Comparison of ENCODE assay signal across 8 mouse cellular contexts in genomic region chr2:30595796-30596195, GRCm38 (mm10). TPM values are rescaled to one million over a fixed set of nuclear protein-coding genes. Genes with fewer than 3 reads are reported as not detected.
A peak's percentile ranks its signal among the peaks of the same experiment; 100 is the strongest.
DNase-seq lines count a peak whose midpoint lies in the region; ATAC-seq and TF ChIP-seq lines count a peak whose summit lies in the region.

No protein-coding gene starts in this region.

- peak overlapping the region; percentile 47; the same call in 1 of the 2 replicates for H3K4me3 ChIP-seq in kidney, postnatal 0 days (replicated peaks; ENCODE audit: low read depth, low read length)
- peak overlapping the region; percentile 77; the same call in 1 of the 2 replicates for H3K4me3 ChIP-seq in brown adipose tissue, adult 24 weeks (ENCODE audit: insufficient read depth, low read depth, low read length)
- peak overlapping the region; percentile 69; the same call in 1 of the 2 replicates for H3K4me3 ChIP-seq in heart, postnatal 0 days (ENCODE audit: low read depth, low read length)
- H3K4me3 ChIP-seq in midbrain, embryonic 14.5 days (replicated peaks; ENCODE audit: low read depth, low read length), result no peak overlapping the region

- H3K36me3 ChIP-seq in kidney, postnatal 0 days (ENCODE audit: insufficient read depth, low read length), result no peaks in the 10 kb centered on the region
- H3K36me3 ChIP-seq in heart, postnatal 0 days (replicated peaks; ENCODE audit: control insufficient read depth, insufficient read depth, low read length), result no peaks in the 10 kb centered on the region
- H3K36me3 ChIP-seq in midbrain, embryonic 14.5 days (ENCODE audit: control insufficient read depth, insufficient read depth, low read length), result no peaks in the 10 kb centered on the region

- peak overlapping the region; percentile 67 for H3K4me2 ChIP-seq in kidney, postnatal 0 days (ENCODE audit: low read length)
- H3K4me2 ChIP-seq in heart, postnatal 0 days (ENCODE audit: low read depth, low read length), result peak overlapping the region; percentile 77
- H3K4me2 ChIP-seq in midbrain, embryonic 14.5 days (ENCODE audit: low read length), result peak overlapping the region; percentile 62

- no peak for TF ChIP-seq EP300 in heart, postnatal 0 days (IDR thresholded peaks at IDR 0.05; ENCODE audit: low read depth)

- no peaks in the 10 kb centered on the region for H3K27me3 ChIP-seq in kidney, postnatal 0 days (ENCODE audit: insufficient read depth, low read length)
- no peaks in the 10 kb centered on the region for H3K27me3 ChIP-seq in heart, postnatal 0 days (ENCODE audit: control insufficient read depth, insufficient read depth, low read length)
- H3K27me3 ChIP-seq in midbrain, embryonic 14.5 days (ENCODE audit: control insufficient read depth, insufficient read depth, low read length), result no peaks in the 10 kb centered on the region

- H3K4me1 ChIP-seq in kidney, postnatal 0 days (replicated peaks; ENCODE audit: insufficient read depth, low read length), result peaks cover 26% of the 10 kb centered on the region
- H3K4me1 ChIP-seq in brown adipose tissue, adult 24 weeks (ENCODE audit: control insufficient read depth, insufficient read depth, insufficient read length, low read length), result peaks cover 7% of the 10 kb centered on the region
- peaks cover 17% of the 10 kb centered on the region for H3K4me1 ChIP-seq in heart, postnatal 0 days (ENCODE audit: control insufficient read depth, insufficient read depth)
- peaks cover 24% of the 10 kb centered on the region for H3K4me1 ChIP-seq in midbrain, embryonic 14.5 days (ENCODE audit: control insufficient read depth, insufficient read depth, low read length)

- no peak for DNase-seq in kidney, postnatal 0 days (ENCODE audit: low spot score)
- no peak for DNase-seq in kidney, postnatal 14 days
- no peak for DNase-seq in heart, postnatal 0 days (ENCODE audit: low spot score)
- no peak for DNase-seq in midbrain, embryonic 14.5 days
- DNase-seq in frontal cortex, postnatal 10 days (ENCODE audit: low spot score in 2 of 2), result no peak
- no peak for DNase-seq in spleen, adult 18-20 months
- no peak for DNase-seq in ovary, adult 18-20 months (ENCODE audit: low spot score)

- H3K9me3 ChIP-seq in kidney, postnatal 0 days (replicated peaks; ENCODE audit: low read length), result no peaks in the 10 kb centered on the region
- H3K9me3 ChIP-seq in heart, postnatal 0 days (replicated peaks; ENCODE audit: control insufficient read depth, low read length), result no peaks in the 10 kb centered on the region
- no peaks in the 10 kb centered on the region for H3K9me3 ChIP-seq in midbrain, embryonic 14.5 days (ENCODE audit: control insufficient read depth, low read length)

- WGBS in kidney, postnatal 0 days, result 79% methylated on average over 4 of the region's 4 CpGs
- 89% methylated on average over 4 of the region's 4 CpGs for WGBS in heart, postnatal 0 days
- WGBS in midbrain, embryonic 14.5 days, result 90% methylated on average over 4 of the region's 4 CpGs

- no peak overlapping the region for H3K9ac ChIP-seq in kidney, postnatal 0 days (ENCODE audit: low read depth, low read length)
- peak overlapping the region; percentile 81 for H3K9ac ChIP-seq in heart, postnatal 0 days (replicated peaks; ENCODE audit: low read depth, low read length)
- no peak overlapping the region for H3K9ac ChIP-seq in midbrain, embryonic 14.5 days (replicated peaks; ENCODE audit: low read length)

- ATAC-seq in kidney, postnatal 0 days (replicated peaks; ENCODE audit: low FRiP score, low read depth), result no peak
- no peak for ATAC-seq in heart, postnatal 0 days (ENCODE audit: insufficient read depth, low read depth)
- no peak for ATAC-seq in midbrain, embryonic 14.5 days (ENCODE audit: low FRiP score, low TSS enrichment)

- TF ChIP-seq CTCF in kidney, postnatal 0 days (IDR thresholded peaks at IDR 0.05; ENCODE audit: low read depth), result no peak
- no peak for TF ChIP-seq CTCF in heart, postnatal 0 days (IDR thresholded peaks at IDR 0.05; ENCODE audit: low read depth)

- H3K27ac ChIP-seq in kidney, postnatal 0 days, result peak overlapping the region; percentile 95; the same call in 1 of the 2 replicates
- H3K27ac ChIP-seq in brown adipose tissue, adult 24 weeks (replicated peaks; ENCODE audit: low read depth, low read length), result peak overlapping the region; percentile 50; the same call in 1 of the 2 replicates
- H3K27ac ChIP-seq in heart, postnatal 0 days (ENCODE audit: low read depth), result peak overlapping the region; percentile 97
- H3K27ac ChIP-seq in midbrain, embryonic 14.5 days (replicated peaks; ENCODE audit: low read depth, low read length), result peak overlapping the region; percentile 98

RNA-seq across cellular contexts. Expression of gene Cstad, which starts 1.0 kb away (rescaled TPM):
- polyA plus RNA-seq in kidney, postnatal 0 days (2015; fragmentation: Nextera tagmentation; extraction: Ambion mirVana), result 2.1 and 2.7 TPM in 2 replicates
- polyA plus RNA-seq in brown adipose tissue, adult 24 weeks (2012; ENCODE audit: insufficient read depth, insufficient read length, missing spikeins), result not detected in 2 replicates
- not detected in 2 replicates for total RNA-seq in heart, postnatal 0 days (2014; rRNA removed; ENCODE audit: low replicate concordance)
- 3.1 and 3.6 TPM in 2 replicates for polyA plus RNA-seq in heart, postnatal 0 days (2015; fragmentation: Nextera tagmentation; extraction: Ambion mirVana)
- polyA plus RNA-seq in midbrain, embryonic 14.5 days (2014; fragmentation: Nextera tagmentation; extraction: Ambion mirVana), result 0.46 and 1.2 TPM in 2 replicates
